Mouse (Mus musculus): Measurements from ENCODE around the gene Abhd18.
"Not testable (repeated sequence)": the region's sequence is repeated elsewhere in the genome, so short reads cannot be mapped to it uniquely, and the experiment has no call there.

The Abhd18 gene

DNA sequence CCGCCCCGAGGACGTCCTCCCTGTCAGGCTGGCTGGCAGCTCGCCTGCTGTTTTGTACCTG is at the start of gene Abhd18:
Gene Abhd18 (plus strand): TSS at position 14 of the 61 bp plus-strand sequence.
- not testable (repeated sequence) for DNase-seq (ENCODE audit: low spot score)

GRCm38 (mm10) chr3:40798054-40798453 is 48.7 kb upstream of the Abhd18 start:
- DNase-seq (ENCODE audit: low spot score), result no peak

DNA sequence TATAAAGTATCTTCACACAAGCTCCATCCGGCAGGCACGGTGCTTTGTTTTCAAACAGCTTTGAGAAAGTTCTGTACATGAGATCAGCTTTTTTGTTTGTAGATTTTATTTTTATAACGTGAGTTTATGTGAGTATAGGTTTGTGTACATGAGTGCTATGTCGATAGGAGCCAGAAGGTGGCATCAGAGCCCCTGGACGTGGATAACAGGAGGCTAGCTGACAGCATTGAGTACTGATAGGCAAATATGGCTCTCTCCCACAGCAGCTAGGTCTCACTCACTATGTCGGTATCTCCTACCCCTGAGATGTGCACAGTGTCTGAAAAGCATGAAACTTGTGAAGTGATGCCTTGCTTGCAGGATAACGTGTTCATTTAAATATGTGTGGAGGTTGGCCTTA is 48.3 kb upstream of the Abhd18 start:
- peak; percentile 10 for DNase-seq (ENCODE audit: low spot score)

GRCm38 (mm10) chr3:40799530-40800372 is 47.0 kb upstream of the Abhd18 start, which contains the start of gene Plk4:
TSS of gene Plk4 (plus strand) at chr3:40800019.
- DNase-seq (ENCODE audit: low spot score), result peak; percentile 90

- peak; percentile 7 for DNase-seq (ENCODE audit: low spot score)
Measured at GRCm38 (mm10) chr3:40800373-40800823, 46.4 kb upstream of the Abhd18 start.

DNA sequence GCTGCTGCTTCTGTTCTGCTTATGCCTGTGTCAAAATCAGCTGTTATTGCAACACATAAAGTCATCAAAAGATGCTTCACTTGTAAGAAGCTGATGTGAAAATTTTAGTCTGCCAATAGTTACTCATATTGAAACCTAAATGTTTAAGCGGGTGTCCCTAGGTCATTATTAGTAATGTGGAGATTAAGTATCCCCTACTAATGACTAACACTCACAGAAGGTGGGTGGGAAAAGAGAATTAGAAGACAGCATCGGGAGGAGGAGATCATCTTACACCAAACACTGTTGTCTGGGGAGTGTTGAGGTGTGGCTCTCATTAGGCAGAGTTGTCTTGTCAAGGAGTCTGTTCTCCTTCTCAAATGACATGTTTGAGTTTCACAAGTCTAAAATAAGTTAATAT is 39.9 kb upstream of the Abhd18 start:
- DNase-seq (ENCODE audit: low spot score), result no peak

- no peak for DNase-seq (ENCODE audit: low spot score)
Measured at GRCm38 (mm10) chr3:40808686-40809085, 38.1 kb upstream of the Abhd18 start.

DNA sequence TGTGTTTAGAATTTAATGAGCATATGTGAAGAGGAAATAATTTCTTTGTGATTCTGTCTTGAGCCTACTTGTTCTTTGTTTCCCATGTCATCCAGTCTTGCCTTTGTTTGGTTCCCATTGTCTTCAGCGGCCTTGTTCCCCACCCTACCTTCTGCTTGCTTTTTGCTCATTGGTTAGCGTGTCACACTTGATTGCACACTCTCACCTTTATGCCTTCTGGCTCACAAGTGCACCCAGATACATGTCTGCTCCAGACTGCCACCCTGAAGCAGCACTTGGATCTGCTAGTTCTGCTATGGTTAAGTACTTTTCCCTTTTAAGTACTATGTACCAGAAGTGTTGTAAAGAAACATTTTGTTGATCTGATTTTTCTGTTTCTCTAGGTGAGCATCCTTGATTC is 36.9 kb upstream of the Abhd18 start:
- DNase-seq (ENCODE audit: low spot score), result no peak

DNA sequence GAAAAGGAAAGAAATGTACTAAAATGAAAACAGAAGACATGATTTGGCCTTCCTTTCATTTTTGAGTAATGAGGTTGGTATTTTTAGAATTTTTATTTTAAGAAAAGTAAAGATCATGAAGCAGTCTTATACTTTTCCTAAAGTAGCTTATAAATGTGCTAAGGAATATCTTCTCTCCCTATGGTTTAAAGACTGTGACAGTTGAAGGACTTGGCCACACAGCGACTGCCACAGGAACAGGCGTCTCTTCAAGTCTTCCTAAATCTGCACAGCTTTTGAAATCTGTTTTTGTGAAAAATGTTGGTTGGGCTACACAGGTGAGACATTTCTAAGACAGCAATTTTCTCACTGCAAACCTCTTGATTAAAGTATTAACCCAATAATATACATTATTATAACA is 33.5 kb upstream of the Abhd18 start:
- no peak for DNase-seq (ENCODE audit: low spot score)

DNA sequence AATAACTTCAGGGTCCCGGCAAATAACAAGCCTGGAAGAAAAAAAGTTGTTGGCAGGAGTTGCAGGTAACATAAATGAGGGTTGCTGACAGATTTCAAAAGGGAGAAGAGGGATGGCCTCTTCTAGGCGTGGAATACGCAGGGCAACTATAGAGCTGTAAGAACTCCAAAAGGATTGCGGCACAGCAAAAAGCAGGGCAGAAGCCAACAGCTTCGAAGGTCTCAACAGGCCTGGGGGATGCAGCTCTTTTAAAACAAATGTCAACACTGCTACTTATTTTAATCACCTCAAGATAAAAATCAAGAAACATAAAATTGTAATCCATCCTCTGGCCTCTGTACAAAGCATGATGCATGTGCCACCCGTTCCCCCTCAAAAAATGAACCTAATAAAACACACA is 1.2 kb upstream of the Abhd18 start:
- not testable (repeated sequence) for DNase-seq (ENCODE audit: low spot score)

DNA sequence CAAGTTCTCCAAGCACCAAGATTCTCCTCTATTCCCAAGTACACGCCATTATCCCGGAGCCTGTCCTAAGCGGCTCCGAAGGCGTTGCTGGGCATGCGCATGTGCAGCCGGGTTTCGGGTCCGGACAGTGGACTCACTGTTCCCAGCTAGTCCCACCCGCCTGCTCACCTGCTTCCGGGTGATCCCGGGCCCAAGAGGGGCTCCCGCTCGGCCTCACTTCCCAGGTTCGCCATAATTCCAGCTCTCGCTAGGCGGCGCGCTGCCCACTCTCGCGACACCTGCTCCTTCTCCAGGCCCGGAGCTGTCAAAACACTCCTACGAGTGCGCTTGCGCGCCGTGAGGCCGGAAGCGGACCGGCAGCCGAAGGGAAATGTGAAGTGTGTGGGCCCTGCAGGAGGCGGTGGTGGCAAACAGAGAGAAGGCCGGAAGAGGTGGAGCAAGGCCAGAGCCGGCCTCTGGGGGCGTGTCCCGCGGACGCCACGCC is 255 bp upstream of the Abhd18 start, which contains the start of gene Mfsd8:
Gene Mfsd8 (minus strand): TSS at position 414 of the 484 bp plus-strand sequence.
- peak; percentile 96 for DNase-seq (ENCODE audit: low spot score)

DNA sequence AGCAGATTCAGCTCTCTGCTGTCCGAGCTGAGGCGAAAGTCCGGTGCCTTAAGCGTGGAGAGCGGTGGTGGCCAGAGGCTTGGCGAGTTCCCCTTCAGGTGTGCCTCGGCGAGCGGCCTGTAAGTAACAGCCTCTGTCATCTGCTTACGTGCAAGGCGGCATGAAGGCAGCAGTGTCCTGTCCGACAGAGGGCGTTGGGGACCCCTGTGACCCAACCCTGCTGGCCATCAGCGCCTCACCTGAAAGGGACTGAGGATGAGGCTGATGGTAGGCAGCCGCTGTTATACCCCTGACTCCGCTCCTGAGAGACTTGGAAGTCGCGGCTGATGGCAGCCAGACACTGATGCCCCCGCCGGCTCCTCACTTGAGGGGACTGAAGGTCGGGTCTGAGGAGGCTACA is 248 bp downstream of the Abhd18 start:
- DNase-seq (ENCODE audit: low spot score), result peak; percentile 50

GRCm38 (mm10) chr3:40847936-40848335 is 1.2 kb downstream of the Abhd18 start:
- not testable (repeated sequence) for DNase-seq (ENCODE audit: low spot score)

- DNase-seq (ENCODE audit: low spot score), result not testable (repeated sequence)
Measured at GRCm38 (mm10) chr3:40853123-40853738, 6.5 kb downstream of the Abhd18 start.

GRCm38 (mm10) chr3:40893816-40894258 is 47.1 kb downstream of the Abhd18 start:
- peak; percentile 98 for DNase-seq (ENCODE audit: low spot score)

DNA sequence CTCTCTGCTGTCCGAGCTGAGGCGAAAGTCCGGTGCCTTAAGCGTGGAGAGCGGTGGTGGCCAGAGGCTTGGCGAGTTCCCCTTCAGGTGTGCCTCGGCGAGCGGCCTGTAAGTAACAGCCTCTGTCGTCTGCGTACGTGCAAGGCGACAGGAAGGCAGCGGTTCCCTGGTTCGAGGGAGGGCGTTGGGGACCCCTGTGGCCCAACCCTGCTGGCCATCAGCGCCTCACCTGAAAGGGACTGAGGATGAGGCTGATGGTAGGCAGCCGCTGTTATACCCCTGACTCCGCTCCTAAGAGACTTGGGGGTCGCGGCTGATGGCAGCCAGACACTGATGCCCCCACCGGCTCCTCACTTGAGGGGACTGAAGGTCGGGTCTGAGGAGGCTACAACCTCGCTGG is 47.6 kb downstream of the Abhd18 start:
- DNase-seq (ENCODE audit: low spot score), result not testable (repeated sequence)

DNA sequence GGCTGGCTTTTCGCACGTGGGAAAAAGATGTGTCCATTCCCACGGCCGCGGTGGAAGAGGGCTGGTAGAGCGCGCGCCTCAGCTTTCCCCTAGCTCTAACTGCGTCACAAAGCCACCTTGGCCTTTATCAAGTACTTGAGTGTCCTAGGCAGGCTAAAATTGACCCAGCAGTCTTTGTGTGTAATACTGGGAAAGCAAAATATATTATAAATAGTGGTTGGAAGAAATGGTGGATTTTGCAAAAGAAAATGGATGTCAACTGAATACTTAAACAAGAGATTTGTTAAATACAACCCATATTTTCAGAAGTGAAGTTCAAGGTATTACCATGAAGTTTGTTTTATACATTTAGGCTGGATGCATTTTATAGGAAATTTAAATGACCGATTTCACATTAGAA is 55.7 kb downstream of the Abhd18 start, which contains the start of gene 1700034I23Rik:
Gene 1700034I23Rik (minus strand): TSS at position 101 of the 400 bp plus-strand sequence.
- DNase-seq (ENCODE audit: low spot score), result not testable (repeated sequence)

DNA sequence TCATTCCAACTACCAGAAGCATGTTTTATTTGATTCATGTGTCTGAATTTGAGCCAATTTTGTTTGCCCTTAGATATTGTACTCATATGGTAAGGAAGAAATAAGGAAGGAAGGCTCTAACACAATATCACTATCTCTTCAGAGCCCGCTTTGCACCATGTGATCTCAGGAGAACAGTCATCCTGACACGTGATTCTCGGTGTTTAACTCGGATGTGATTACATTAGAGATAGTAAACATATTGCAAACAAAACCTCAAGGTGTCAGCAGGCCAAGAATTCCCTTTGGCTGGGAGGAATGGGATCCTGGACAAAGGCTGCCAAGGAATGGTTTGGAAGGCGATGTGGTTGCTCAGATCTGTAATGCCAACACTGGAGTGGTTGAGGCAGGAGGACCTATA is 91.4 kb downstream of the Abhd18 start:
- DNase-seq (ENCODE audit: low spot score), result no peak

- no peak for DNase-seq (ENCODE audit: low spot score)
Measured at GRCm38 (mm10) chr3:40938592-40938991, 91.8 kb downstream of the Abhd18 start.

GRCm38 (mm10) chr3:40939019-40939418 is 92.2 kb downstream of the Abhd18 start:
- DNase-seq (ENCODE audit: low spot score), result no peak

DNA sequence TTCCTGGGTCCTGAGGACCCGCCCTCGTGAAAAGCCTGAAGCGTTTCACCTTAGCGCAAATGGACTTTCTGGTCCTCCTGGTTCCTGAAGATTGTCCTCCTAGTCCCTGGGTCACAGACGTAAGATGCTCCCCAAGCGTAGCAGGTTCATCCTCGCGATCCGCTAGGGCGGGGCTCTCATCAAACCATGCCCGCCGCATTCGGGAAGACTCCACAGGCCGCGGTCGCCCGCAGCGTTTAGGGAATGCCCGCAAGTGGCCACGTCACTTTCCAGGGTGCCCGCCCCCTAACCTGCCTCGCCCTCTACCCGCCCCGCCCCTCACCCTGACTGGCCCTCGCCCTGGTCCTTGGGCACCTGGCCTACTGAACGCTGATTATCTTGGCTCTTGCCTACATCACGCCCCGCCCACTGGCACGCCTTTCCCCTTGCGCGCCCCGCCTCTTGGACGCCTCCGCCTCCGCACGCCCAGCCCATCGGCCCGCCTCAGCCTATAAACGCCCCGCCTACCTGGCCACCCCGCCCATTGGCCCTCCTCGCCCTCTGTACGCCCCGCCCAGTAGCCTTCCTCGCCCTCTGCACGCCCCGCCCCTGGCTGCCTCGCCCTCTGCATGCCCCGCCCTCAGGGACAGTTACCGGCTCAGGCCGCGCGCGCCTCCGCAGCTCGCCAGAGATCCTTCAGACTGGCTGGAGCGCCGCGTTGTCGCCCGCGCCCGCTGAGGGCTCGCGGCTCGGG is 102.6 kb downstream of the Abhd18 start, which contains the start of gene Larp1b:
Gene Larp1b (plus strand): TSS at position 659 of the 733 bp plus-strand sequence.
- peak; percentile 97 for DNase-seq (ENCODE audit: low spot score)

DNA sequence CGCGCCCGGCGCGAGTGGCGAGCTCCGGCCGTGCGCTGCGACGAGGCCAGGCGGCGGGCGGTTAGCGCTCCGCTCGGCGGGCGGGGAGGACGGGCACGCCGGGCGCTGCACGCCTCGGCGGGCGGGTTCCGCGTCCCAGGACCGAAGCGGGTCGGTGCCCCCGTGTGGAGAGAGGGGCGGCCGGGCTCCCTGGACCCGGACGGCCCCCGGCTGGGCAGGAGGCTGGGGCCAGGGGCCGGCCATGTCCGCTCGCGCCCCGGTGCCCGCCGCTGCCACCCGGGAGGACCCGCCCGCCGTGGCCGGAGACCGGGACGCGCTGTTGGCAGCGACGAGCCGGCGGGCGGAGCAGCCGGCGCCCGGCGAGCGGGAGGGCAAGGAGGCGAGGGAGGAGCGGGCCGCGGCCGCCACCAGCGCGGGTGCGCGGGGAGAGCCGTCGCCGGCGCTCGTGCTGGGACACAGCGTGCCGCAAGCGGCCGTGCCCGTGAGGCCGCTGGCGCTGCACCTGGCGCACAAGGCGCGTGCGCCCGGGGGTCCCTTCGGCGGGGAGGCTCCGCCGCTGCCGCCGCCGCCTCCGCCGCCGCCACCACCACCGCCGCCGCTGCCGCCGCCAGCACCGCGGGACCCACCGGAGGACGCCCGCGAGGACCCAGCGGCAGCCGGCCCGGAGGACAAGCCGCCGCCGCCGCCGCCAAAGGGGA is 103.3 kb downstream of the Abhd18 start:
- no peak for DNase-seq (ENCODE audit: low spot score)
